Mouse (Mus musculus): ENCODE results near the gene Ribc1. TPM values are rescaled to one million over a fixed set of nuclear protein-coding genes. Genes with fewer than 3 reads are reported as not detected.
A peak's percentile ranks its signal among the peaks of the same experiment; 100 is the strongest.

Ribc1 gene
- polyA plus RNA-seq, 1 experiment from 2014 or later = 2.5 TPM

DNA sequence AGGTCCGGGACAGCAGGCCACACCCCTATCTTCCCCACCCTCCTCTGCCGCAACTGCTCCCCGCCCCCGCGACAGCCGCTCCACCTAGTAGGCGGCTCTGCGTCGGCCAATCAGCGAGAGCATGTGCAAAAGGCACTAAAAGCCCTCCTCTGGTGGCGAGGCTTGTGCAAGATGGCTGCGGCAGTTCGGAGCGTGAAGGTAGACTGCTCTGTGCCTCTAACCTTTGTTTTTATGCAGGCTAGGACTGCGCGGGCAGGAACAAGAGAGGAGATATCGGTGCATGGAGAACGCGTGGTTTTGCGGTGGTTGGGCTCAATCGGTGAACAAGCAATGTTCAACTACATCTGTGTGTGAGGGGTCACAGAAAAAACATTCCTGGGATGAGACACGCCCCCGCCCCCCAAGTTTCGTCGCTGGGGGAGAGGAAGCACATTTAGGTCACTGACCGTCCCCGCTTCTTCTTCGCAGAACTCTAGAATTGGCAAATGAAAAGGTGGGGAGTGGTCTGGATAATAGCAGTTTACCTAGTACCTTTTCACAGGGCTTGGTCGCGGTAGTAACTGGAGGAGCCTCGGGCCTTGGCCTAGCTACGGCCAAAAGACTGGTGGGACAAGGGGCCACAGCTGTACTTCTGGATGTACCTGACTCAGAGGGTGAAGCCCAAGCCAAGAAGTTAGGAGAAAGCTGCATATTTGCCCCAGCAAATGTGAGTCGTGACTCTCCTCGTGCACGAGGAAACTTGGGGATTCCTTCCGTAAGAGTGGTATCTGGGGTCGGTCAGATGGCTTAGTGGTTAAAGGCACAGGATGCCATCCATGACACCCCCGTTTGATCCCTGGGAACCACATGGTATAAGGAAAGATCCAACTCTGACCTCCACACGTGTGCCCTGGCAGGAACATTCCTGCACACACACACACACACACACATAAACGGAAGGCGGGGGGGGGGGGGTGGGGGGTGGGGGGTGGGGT is 14.1 kb downstream of the Ribc1 start, which contains the start of gene Hsd17b10:
TSS of gene Hsd17b10 (plus strand) at position 109 of the 974 bp plus-strand sequence.
- Histone ChIP-seq H3K4me1 (replicated peaks) (no peaks in the 10 kb centered on the region), H3K27ac (replicated peaks) (0 out of 2 replicates have a peak within 1 kb of the TSS, but pooled peaks have one; percentile 52), H3K9ac (peak within 1 kb of the TSS; percentile 47), H3K4me3 (peak within 1 kb of the TSS; percentile 48), H3K27me3 (peaks cover 41% of the 10 kb centered on the region; the same call in 1 of the 2 replicates), H3K36me3 (no peaks in the 10 kb centered on the region), H3K9me3 (no peaks in the 10 kb centered on the region), H3K4me2 (peak within 1 kb of the TSS; percentile 66)
- WGBS = 18% methylated on average over 39 of the region's 41 CpGs
- ATAC-seq (ENCODE audit: low FRiP score, low read depth) = peak; percentile 98

DNA sequence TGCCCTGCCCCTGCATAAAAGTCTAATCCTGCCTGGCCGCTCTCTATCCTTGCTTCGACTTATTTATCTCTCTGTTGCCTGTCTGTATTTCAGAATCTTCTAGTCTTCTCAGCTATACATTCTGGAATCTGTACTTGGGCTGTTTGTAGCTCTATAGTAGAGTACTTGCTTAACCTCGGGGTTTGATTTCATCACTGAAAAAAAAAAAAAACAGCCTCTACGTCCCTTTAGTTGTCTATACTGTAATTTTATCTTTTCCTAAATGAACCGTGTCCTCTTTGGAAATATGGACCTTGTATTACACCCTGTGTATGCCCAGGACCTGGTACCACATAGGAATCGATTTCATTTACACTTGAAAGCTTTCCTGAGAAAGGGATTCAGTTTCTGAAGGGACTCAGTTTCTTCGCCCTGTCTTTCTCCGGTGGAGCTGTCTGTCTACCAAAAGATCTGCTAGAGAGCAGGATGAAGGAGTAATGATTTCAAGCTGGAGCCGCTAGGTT is 14.9 kb downstream of the Ribc1 start:
- Histone ChIP-seq H3K4me2 (peak overlapping the region; percentile 66), H3K27ac (replicated peaks) (0 out of 2 replicates have a peak overlapping the region, but pooled peaks have one; percentile 3), H3K9me3 (no peaks in the 10 kb centered on the region), H3K27me3 (peaks cover 45% of the 10 kb centered on the region; the same call in 1 of the 2 replicates), H3K36me3 (no peaks in the 10 kb centered on the region), H3K4me3 (peak overlapping the region; percentile 48), H3K9ac (no peak overlapping the region), H3K4me1 (replicated peaks) (no peaks in the 10 kb centered on the region)
- no peak for ATAC-seq (ENCODE audit: low FRiP score, low read depth)
- 47% methylated on average over 9 of the region's 9 CpGs for WGBS

DNA sequence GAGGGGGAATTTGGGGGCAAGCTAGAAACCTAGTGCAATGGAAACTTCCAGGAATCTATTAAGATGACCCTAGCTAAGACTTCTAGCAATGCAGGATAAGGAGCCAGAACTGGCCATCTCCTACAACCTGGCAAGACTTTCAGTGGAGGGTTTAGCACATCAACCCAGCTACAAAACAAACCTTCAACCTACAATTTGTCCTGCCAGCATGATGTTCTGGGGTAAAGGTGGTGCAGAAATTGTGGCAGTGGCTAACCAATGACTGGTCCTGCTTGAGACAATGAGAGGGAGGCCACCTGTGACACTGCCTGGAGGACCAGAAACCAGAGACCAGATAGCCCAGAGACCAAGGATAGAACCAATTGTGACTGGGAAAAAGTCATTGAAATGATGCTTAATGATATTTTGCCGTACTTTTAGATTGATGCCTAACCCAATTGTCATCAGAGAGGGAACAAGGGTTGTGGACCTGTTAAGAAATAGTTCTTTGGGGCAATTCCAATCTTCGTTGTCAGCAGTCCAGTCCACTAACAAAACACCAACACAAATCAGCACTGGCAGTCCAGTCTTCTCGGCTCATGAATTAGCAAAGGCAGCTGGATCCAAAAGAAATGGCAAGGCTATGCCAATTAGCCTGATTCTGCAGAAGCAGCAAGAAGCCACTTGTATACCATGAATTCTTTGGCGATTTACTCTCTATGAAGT is 16.9 kb downstream of the Ribc1 start:
- Histone ChIP-seq H3K36me3 (no peaks in the 10 kb centered on the region), H3K4me3 (no peak overlapping the region), H3K4me1 (replicated peaks) (no peaks in the 10 kb centered on the region), H3K9me3 (no peaks in the 10 kb centered on the region), H3K4me2 (no peak overlapping the region), H3K9ac (no peak overlapping the region), H3K27ac (replicated peaks) (no peak overlapping the region), H3K27me3 (peaks cover 37% of the 10 kb centered on the region; the same call in 1 of the 2 replicates)
- ATAC-seq (ENCODE audit: low FRiP score, low read depth) = no peak
- WGBS = 65% methylated on average over 4 of the region's 4 CpGs

Other genes starting within 250 kb of the Ribc1 start
- 44.8 and 49.7 TPM in 2 replicates for gene Huwe1, start 215.5 kb downstream of the Ribc1 start, polyA plus RNA-seq (2015; fragmentation: Nextera tagmentation; extraction: Ambion mirVana)
- 114 and 125 TPM in 2 replicates for gene Hsd17b10, start 14.4 kb downstream of the Ribc1 start, polyA plus RNA-seq (2015; fragmentation: Nextera tagmentation; extraction: Ambion mirVana)
- 70.7 and 77.4 TPM in 2 replicates for gene Smc1a, start 133 bp upstream of the Ribc1 start, polyA plus RNA-seq (2015; fragmentation: Nextera tagmentation; extraction: Ambion mirVana)
- gene Iqsec2, start 128.0 kb upstream of the Ribc1 start, polyA plus RNA-seq (2015; fragmentation: Nextera tagmentation; extraction: Ambion mirVana) = 6.9 and 8.7 TPM in 2 replicates
- gene Kdm5c, start 216.7 kb upstream of the Ribc1 start, polyA plus RNA-seq (2015; fragmentation: Nextera tagmentation; extraction: Ambion mirVana) = 31.0 and 31.3 TPM in 2 replicates

All from hindbrain, embryonic 15.5 days (tissue).